Mouse (Mus musculus) bone marrow macrophage, adult 2 months (primary cell): ENCODE measurements around the gene Neurod1. TPM values are rescaled to one million over a fixed set of nuclear protein-coding genes. Genes with fewer than 3 reads are reported as not detected.

ENCODE experiments used
- H3K27ac ChIP-seq: 2 replicates; pipeline ENCODE4 v1.5.1; 2012; ENCODE audit warnings: low read depth, low read length; ENCODE audit not compliant: insufficient read depth
- H3K4me1 ChIP-seq: 2 replicates; pipeline ENCODE4 v1.6.1; 2012; ENCODE audit warnings: low read length; ENCODE audit not compliant: control insufficient read depth, insufficient read depth
- H3K4me3 ChIP-seq: 2 replicates; pipeline ENCODE4 v1.5.1; 2012; ENCODE audit warnings: mild to moderate bottlenecking, low read length, moderate library complexity; ENCODE audit not compliant: insufficient read depth
- CTCF ChIP-seq: IDR thresholded peaks from 2 replicates; pipeline ENCODE4 v1.5.1; 2012; ENCODE audit warnings: low read depth, mild to moderate bottlenecking, low read length, moderate library complexity
- POLR2A ChIP-seq: IDR thresholded peaks from 2 replicates; pipeline ENCODE4 v1.6.1; 2012; ENCODE audit warnings: mild to moderate bottlenecking, low read depth, low read length, borderline replicate concordance
- polyA plus RNA-seq: library from polyadenylated mRNA; stranded (reverse); fragments of >200 nt; gene quantifications from 2 replicates; pipeline ENCODE4 v1.2.4, GENCODE M21; 2012; ENCODE audit not compliant: missing spikeins, insufficient read depth, insufficient read length

Gene Neurod1
- polyA plus RNA-seq, 1 experiment, result not detected

- TF ChIP-seq CTCF, result no peak
- no peak for TF ChIP-seq POLR2A
- Histone ChIP-seq H3K4me1 (no peaks in the 10 kb centered on the region; the same call in 1 of the 2 replicates), H3K27ac (no peak overlapping the region), H3K4me3 (no peak overlapping the region)
Observed at GRCm38 (mm10) chr2:79457932-79458331, 1.4 kb upstream of the Neurod1 start.

GRCm38 (mm10) chr2:79457434-79457833 is 883 bp upstream of the Neurod1 start:
- no peak for TF ChIP-seq POLR2A
- no peak for TF ChIP-seq CTCF
- Histone ChIP-seq H3K4me1 (no peaks in the 10 kb centered on the region; the same call in 1 of the 2 replicates), H3K27ac (no peak overlapping the region), H3K4me3 (no peak overlapping the region)

GRCm38 (mm10) chr2:79455646-79456045 is 905 bp downstream of the Neurod1 start:
- TF ChIP-seq POLR2A, result no peak
- no peak for TF ChIP-seq CTCF
- Histone ChIP-seq H3K4me3 (no peak overlapping the region), H3K4me1 (no peaks in the 10 kb centered on the region; the same call in 1 of the 2 replicates), H3K27ac (no peak overlapping the region)

- Histone ChIP-seq H3K27ac (no peak overlapping the region), H3K4me1 (no peaks in the 10 kb centered on the region; the same call in 1 of the 2 replicates), H3K4me3 (no peak overlapping the region)
- no peak for TF ChIP-seq POLR2A
- no peak for TF ChIP-seq CTCF
Observed at GRCm38 (mm10) chr2:79454786-79455446, 1.6 kb downstream of the Neurod1 start.

GRCm38 (mm10) chr2:79453901-79454781 is 2.4 kb downstream of the Neurod1 start:
- TF ChIP-seq CTCF (no peak), POLR2A (no peak)
- Histone ChIP-seq H3K27ac (no peak overlapping the region), H3K4me1 (peaks cover 2% of the 10 kb centered on the region; the same call in 1 of the 2 replicates), H3K4me3 (peak overlapping the region; percentile 62)

GRCm38 (mm10) chr2:79451438-79451837 is 5.1 kb downstream of the Neurod1 start:
- Histone ChIP-seq H3K27ac (no peak overlapping the region), H3K4me3 (no peak overlapping the region), H3K4me1 (peaks cover 5% of the 10 kb centered on the region)
- TF ChIP-seq POLR2A, result no peak
- no peak for TF ChIP-seq CTCF

GRCm38 (mm10) chr2:79450684-79451394 is 5.7 kb downstream of the Neurod1 start:
- Histone ChIP-seq H3K4me1 (peaks cover 5% of the 10 kb centered on the region), H3K27ac (no peak overlapping the region), H3K4me3 (no peak overlapping the region)
- TF ChIP-seq CTCF, result no peak
- TF ChIP-seq POLR2A, result no peak

GRCm38 (mm10) chr2:79449371-79449770 is 7.2 kb downstream of the Neurod1 start:
- TF ChIP-seq POLR2A (no peak), CTCF (no peak)
- no peak overlapping the region for H3K4me3 ChIP-seq
- H3K4me1 ChIP-seq, result peaks cover 5% of the 10 kb centered on the region

GRCm38 (mm10) chr2:79447198-79447597 is 9.4 kb downstream of the Neurod1 start:
- TF ChIP-seq CTCF (no peak), POLR2A (no peak)
- Histone ChIP-seq H3K4me3 (no peak overlapping the region), H3K27ac (no peak overlapping the region), H3K4me1 (peaks cover 5% of the 10 kb centered on the region)

More at GRCm38 (mm10) chr2:79449371-79449770, 7.2 kb downstream of the Neurod1 start:
- H3K27ac ChIP-seq, result no peak overlapping the region
